Mouse (Mus musculus): Measurements from ENCODE around the gene Clasp2. TPM values are rescaled to one million over a fixed set of nuclear protein-coding genes. Genes with fewer than 3 reads are reported as not detected.
A peak's percentile ranks its signal among the peaks of the same experiment; 100 is the strongest.
"Not testable (repeated sequence)": the region's sequence is repeated elsewhere in the genome, so short reads cannot be mapped to it uniquely, and the experiment has no call there.

The Clasp2 gene
- polyA plus RNA-seq, 1 experiment from 2014 or later: 8.7 TPM

DNA sequence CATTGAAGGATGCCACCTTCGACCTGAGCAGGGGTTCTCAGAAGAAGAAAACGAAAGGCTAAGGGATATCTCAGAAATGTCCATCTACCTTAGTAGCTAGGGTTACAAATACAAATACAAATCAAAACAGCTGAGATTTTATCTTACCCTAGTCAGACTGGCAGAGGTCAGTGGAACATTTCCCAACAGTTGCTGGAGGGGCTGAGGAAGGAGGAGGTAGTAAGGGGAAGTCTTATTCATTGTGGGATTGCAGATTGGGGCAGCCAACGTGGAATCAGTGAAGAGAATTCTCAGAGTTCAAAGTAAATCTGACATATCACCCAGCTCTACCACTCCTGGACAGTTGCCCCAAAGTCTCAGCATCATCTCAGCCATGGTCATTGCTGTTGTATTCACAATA, 39.6 kb downstream of the Clasp2 start:
- Histone ChIP-seq H3K9me3 (replicated peaks; ENCODE audit: control insufficient read depth, low read length) (no peaks in the 10 kb centered on the region), H3K4me2 (ENCODE audit: low read depth, low read length) (no peak overlapping the region), H3K27me3 (ENCODE audit: control insufficient read depth, insufficient read depth, low read depth, low read length) (no peaks in the 10 kb centered on the region), H3K4me1 (ENCODE audit: control insufficient read depth, low read depth, low read length) (no peaks in the 10 kb centered on the region; the same call in 1 of the 2 replicates), H3K9ac (ENCODE audit: low read depth, low read length) (no peak overlapping the region), H3K4me3 (ENCODE audit: low read depth, low read length) (no peak overlapping the region), H3K36me3 (ENCODE audit: control insufficient read depth, insufficient read depth) (no peaks in the 10 kb centered on the region), H3K27ac (ENCODE audit: low read length) (no peak overlapping the region)
- WGBS (ENCODE audit: insufficient replicate concordance): 61% methylated on average over 3 of the region's 3 CpGs
- no peak for ATAC-seq (ENCODE audit: low read depth)

DNA sequence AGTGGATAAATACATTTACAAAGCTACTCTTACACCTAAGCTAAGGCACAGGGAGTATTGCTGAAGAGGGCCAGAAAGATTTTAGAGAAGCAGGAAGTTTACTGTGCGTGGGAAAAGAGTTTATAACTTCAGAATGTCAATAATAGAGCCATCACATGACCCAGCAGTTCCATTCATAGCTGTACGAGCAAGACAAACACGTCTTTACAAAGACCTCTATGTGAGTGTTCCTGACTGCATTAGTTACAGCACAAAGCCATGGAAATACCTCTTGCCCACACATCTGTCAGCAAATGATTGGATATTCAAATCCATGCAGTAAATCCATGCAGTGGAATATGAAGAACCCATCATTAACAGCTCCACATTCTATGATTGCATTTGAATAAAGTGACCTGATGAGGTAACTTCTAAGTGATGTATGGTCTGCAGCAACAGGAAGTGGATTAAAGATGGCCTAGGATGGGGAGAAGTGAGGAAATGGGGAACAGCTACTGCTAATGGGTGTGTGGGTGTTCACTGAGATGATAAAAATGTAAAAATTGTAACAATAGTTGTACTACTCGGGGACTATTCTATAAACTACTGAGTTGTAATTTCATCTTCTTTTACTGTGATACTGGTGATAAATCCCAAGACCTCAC, 41.2 kb downstream of the Clasp2 start:
- Histone ChIP-seq H3K27me3 (ENCODE audit: control insufficient read depth, insufficient read depth, low read depth, low read length) (no peaks in the 10 kb centered on the region), H3K27ac (ENCODE audit: low read length) (no peak overlapping the region)
- 58% methylated on average over 4 of the region's 4 CpGs for WGBS (ENCODE audit: insufficient replicate concordance)

DNA sequence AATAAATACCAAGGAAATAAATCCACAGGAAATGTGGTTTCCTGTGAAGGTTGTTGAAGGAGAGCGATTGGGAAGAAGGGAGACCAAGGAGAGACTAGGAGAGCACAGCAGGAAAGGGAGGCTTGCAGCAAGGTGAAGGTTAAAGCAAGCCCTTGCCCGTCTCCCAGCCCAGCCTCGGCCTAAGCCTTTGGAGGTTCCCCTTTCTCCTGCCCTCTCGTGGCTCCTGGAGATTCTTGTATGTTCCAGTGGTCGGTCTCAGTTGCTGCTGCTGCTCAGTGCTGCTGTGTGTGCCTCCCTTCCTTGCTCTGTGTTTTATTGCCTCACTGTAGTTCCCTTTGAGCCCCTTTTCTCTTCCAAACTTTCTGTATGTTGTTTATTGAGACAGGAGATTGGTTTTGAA, 42.4 kb downstream of the Clasp2 start:
- Histone ChIP-seq H3K27me3 (ENCODE audit: control insufficient read depth, insufficient read depth, low read depth, low read length) (no peaks in the 10 kb centered on the region), H3K36me3 (ENCODE audit: control insufficient read depth, insufficient read depth) (no peaks in the 10 kb centered on the region; the same call in 1 of the 2 replicates), H3K27ac (ENCODE audit: low read length) (no peak overlapping the region), H3K9me3 (replicated peaks; ENCODE audit: control insufficient read depth, low read length) (no peaks in the 10 kb centered on the region), H3K4me1 (ENCODE audit: control insufficient read depth, low read depth, low read length) (no peaks in the 10 kb centered on the region; the same call in 1 of the 2 replicates), H3K9ac (ENCODE audit: low read depth, low read length) (no peak overlapping the region), H3K4me3 (ENCODE audit: low read depth, low read length) (no peak overlapping the region), H3K4me2 (ENCODE audit: low read depth, low read length) (no peak overlapping the region)
- WGBS (ENCODE audit: insufficient replicate concordance): 41% methylated on average over 5 of the region's 5 CpGs
- no peak for ATAC-seq (ENCODE audit: low read depth)

More for the DNA sequence above, 41.2 kb downstream of the Clasp2 start:
- Histone ChIP-seq H3K4me2 (ENCODE audit: low read depth, low read length) (no peak overlapping the region), H3K9me3 (replicated peaks; ENCODE audit: control insufficient read depth, low read length) (no peaks in the 10 kb centered on the region), H3K9ac (ENCODE audit: low read depth, low read length) (no peak overlapping the region), H3K36me3 (ENCODE audit: control insufficient read depth, insufficient read depth) (no peaks in the 10 kb centered on the region; the same call in 1 of the 2 replicates), H3K4me3 (ENCODE audit: low read depth, low read length) (no peak overlapping the region), H3K4me1 (ENCODE audit: control insufficient read depth, low read depth, low read length) (no peaks in the 10 kb centered on the region; the same call in 1 of the 2 replicates)
- no peak for ATAC-seq (ENCODE audit: low read depth)

DNA sequence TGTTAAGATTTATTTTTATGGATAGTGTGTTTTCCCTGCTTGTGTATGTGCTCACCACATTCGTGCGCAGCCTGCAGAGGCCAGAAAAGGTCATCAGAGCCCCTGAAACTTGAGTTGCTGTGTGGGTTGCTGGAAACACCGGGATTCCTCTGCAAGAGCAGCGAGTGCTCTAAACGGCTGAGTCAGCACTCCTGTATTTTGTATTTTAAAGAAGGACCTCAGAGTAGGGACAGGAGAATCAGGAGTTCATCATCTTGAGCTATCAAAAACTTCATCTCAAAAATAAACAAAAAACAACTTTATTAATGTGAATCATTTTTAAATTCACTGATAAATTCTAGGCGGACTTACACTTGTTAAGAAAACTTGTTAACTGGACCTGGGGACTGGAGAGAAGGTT, 48.0 kb downstream of the Clasp2 start:
- H3K36me3 ChIP-seq (ENCODE audit: control insufficient read depth, insufficient read depth); H3K9ac ChIP-seq (ENCODE audit: low read depth, low read length); H3K27me3 ChIP-seq (ENCODE audit: control insufficient read depth, insufficient read depth, low read depth, low read length); ATAC-seq (ENCODE audit: low read depth); H3K9me3 ChIP-seq (replicated peaks; ENCODE audit: control insufficient read depth, low read length); H3K27ac ChIP-seq (ENCODE audit: low read length); H3K4me2 ChIP-seq (ENCODE audit: low read depth, low read length); H3K4me1 ChIP-seq (ENCODE audit: control insufficient read depth, low read depth, low read length); H3K4me3 ChIP-seq (ENCODE audit: low read depth, low read length): not testable (repeated sequence)
- WGBS (ENCODE audit: insufficient replicate concordance): 63% methylated on average over 4 of the region's 6 CpGs

DNA sequence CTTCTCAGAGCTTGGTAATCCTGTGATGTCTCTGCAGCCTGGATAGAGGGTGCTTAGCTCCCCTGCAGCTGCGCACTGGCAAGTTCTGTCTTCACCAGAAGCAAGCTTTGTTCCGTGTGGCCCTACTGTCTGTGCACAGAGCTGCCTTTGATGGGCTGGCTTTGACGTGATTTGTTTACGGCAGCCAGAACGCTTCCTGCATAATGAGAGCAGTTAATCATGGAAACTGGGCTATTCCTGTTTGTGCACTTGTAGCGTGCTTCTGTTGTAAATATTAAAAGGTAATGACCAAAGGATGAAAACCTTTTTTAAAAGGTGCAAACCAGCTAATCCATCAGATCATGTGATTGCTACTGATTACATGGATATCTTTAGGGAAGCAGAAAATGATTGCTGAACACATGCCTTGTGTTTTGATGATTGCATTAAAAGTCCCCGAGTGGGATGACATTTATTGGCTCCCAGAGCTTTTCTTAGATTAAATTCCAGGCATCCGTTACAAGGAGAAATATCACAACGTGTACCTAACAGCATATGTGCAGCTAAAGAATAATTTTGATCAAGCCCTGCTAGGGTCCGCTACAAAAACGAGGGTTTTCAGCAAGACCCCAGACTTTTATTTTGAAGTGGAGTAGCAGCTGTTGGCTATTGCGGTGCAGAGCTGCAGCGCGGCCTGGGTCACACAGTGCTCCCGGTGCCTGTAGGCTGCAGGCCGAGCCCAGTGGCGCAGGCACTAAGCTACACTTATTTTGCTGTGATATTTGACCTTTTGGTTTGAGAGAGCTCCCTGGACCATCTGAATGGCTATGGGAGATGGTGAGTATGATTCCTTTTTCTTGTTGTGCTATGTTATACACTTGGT, 51.6 kb downstream of the Clasp2 start:
- Histone ChIP-seq H3K4me1 (ENCODE audit: control insufficient read depth, low read depth, low read length) (peaks cover 10% of the 10 kb centered on the region), H3K27ac (ENCODE audit: low read length) (peak overlapping the region; percentile 12; the same call in 1 of the 2 replicates), H3K9me3 (replicated peaks; ENCODE audit: control insufficient read depth, low read length) (no peaks in the 10 kb centered on the region), H3K4me2 (ENCODE audit: low read depth, low read length) (peak overlapping the region; percentile 46), H3K36me3 (ENCODE audit: control insufficient read depth, insufficient read depth) (no peaks in the 10 kb centered on the region), H3K4me3 (ENCODE audit: low read depth, low read length) (peak overlapping the region; percentile 41), H3K9ac (ENCODE audit: low read depth, low read length) (peak overlapping the region; percentile 16; the same call in 1 of the 2 replicates), H3K27me3 (ENCODE audit: control insufficient read depth, insufficient read depth, low read depth, low read length) (no peaks in the 10 kb centered on the region)
- WGBS (ENCODE audit: insufficient replicate concordance): 4% methylated on average over 17 of the region's 17 CpGs
- ATAC-seq (ENCODE audit: low read depth): peak; percentile 87

DNA sequence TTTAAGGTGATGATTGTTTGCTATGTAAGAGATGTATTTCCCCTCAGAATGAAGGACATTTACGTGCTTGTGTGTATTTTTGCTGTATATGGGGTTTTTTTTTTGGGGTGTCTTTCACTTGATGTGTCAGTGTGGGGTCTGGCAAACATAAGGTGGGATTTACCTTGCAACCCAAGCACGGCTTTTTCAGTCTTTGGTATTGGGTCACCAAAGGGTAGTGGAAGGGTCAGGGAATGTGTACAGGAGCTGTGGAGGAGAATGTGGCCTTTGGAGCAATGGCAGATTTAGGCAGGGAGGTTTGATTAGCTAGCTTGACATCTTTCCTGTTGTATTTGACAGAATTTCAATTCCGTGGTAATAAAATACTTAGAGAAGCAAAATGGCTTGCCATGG, 52.2 kb downstream of the Clasp2 start:
- peak overlapping the region; percentile 16; the same call in 1 of the 2 replicates for H3K9ac ChIP-seq (ENCODE audit: low read depth, low read length)
- H3K27me3 ChIP-seq (ENCODE audit: control insufficient read depth, insufficient read depth, low read depth, low read length): no peaks in the 10 kb centered on the region
- ATAC-seq (ENCODE audit: low read depth): no peak
- H3K4me2 ChIP-seq (ENCODE audit: low read depth, low read length): peak overlapping the region; percentile 46
- peaks cover 10% of the 10 kb centered on the region for H3K4me1 ChIP-seq (ENCODE audit: control insufficient read depth, low read depth, low read length)
- 44% methylated on average over 3 of the region's 3 CpGs for WGBS (ENCODE audit: insufficient replicate concordance)
- no peaks in the 10 kb centered on the region for H3K36me3 ChIP-seq (ENCODE audit: control insufficient read depth, insufficient read depth)
- H3K4me3 ChIP-seq (ENCODE audit: low read depth, low read length): peak overlapping the region; percentile 41
- H3K9me3 ChIP-seq (replicated peaks; ENCODE audit: control insufficient read depth, low read length): no peaks in the 10 kb centered on the region
- H3K27ac ChIP-seq (ENCODE audit: low read length): 0 out of 2 replicates have a peak overlapping the region, but pooled peaks have one; percentile 12

DNA sequence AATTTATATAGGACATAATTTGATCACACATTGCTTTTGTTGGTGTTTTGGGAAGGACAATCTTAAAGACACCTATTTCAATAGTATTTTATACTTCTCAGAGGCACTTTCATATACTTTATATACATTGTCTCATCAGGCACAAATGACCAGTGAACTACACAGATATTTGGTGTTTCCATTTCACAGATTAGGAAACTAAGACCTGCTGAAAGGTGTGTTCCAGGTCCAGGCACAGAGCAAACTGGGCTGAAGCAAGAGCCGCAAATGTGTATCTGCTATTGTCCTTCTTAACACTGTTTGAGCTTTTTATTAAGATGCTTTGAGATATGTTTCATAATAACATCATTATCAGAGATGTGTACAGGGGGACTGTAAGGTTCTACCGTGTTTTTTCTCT, 52.7 kb downstream of the Clasp2 start:
- Histone ChIP-seq H3K36me3 (ENCODE audit: control insufficient read depth, insufficient read depth) (no peaks in the 10 kb centered on the region), H3K27ac (ENCODE audit: low read length) (no peak overlapping the region), H3K9me3 (replicated peaks; ENCODE audit: control insufficient read depth, low read length) (no peaks in the 10 kb centered on the region), H3K4me3 (ENCODE audit: low read depth, low read length) (no peak overlapping the region), H3K9ac (ENCODE audit: low read depth, low read length) (no peak overlapping the region), H3K4me1 (ENCODE audit: control insufficient read depth, low read depth, low read length) (peaks cover 10% of the 10 kb centered on the region), H3K27me3 (ENCODE audit: control insufficient read depth, insufficient read depth, low read depth, low read length) (no peaks in the 10 kb centered on the region), H3K4me2 (ENCODE audit: low read depth, low read length) (no peak overlapping the region; the same call in 1 of the 2 replicates)
- no peak for ATAC-seq (ENCODE audit: low read depth)
- WGBS (ENCODE audit: insufficient replicate concordance): 74% methylated on average over 2 of the region's 2 CpGs

DNA sequence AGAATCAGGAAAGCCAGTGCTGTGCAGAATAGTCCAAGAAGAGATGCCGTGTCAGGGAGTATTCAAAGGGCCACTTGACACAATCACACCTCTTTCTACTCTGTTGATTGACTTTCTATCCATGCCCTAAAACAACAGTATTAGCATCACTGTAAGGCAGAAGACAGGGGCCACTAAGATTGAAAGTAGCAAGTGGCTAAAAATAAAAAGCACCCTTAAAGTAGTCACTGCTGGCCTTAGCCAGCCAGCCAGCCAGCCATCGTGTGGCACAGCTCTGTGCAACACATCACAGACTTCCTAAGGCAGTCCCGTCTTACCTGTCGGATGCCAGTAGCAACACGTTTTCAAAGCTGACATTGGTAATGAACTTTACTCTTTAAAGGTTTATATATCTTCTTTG, 55.9 kb downstream of the Clasp2 start:
- Histone ChIP-seq H3K27ac (ENCODE audit: low read length) (no peak overlapping the region), H3K27me3 (ENCODE audit: control insufficient read depth, insufficient read depth, low read depth, low read length) (no peaks in the 10 kb centered on the region), H3K4me2 (ENCODE audit: low read depth, low read length) (no peak overlapping the region), H3K9ac (ENCODE audit: low read depth, low read length) (no peak overlapping the region), H3K4me3 (ENCODE audit: low read depth, low read length) (no peak overlapping the region), H3K4me1 (ENCODE audit: control insufficient read depth, low read depth, low read length) (peaks cover 8% of the 10 kb centered on the region), H3K9me3 (replicated peaks; ENCODE audit: control insufficient read depth, low read length) (no peaks in the 10 kb centered on the region), H3K36me3 (ENCODE audit: control insufficient read depth, insufficient read depth) (no peaks in the 10 kb centered on the region)
- ATAC-seq (ENCODE audit: low read depth): no peak
- WGBS (ENCODE audit: insufficient replicate concordance): 86% methylated on average over 5 of the region's 5 CpGs

DNA sequence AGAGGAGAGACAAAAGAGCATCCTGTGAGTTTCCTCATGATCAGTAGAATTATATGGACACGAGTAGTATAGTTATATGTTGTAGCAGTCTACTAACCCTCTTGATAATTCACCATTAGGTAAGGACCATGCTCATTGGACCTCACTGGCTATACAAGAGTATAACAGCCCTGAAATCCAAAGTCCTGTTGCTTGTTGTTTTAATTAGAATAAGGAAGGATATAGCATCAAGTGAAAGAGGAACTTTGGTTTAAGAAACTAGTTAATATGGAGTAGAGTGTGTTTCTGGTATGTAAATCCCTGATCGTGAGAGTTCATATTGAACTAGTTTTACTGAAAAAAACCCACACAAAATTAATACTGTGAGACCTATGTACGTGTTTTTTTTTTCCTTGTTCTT, 59.4 kb downstream of the Clasp2 start:
- Histone ChIP-seq H3K27me3 (ENCODE audit: control insufficient read depth, insufficient read depth, low read depth, low read length) (no peaks in the 10 kb centered on the region), H3K36me3 (ENCODE audit: control insufficient read depth, insufficient read depth) (no peaks in the 10 kb centered on the region), H3K4me3 (ENCODE audit: low read depth, low read length) (no peak overlapping the region), H3K9ac (ENCODE audit: low read depth, low read length) (no peak overlapping the region), H3K4me1 (ENCODE audit: control insufficient read depth, low read depth, low read length) (no peaks in the 10 kb centered on the region), H3K27ac (ENCODE audit: low read length) (no peak overlapping the region), H3K4me2 (ENCODE audit: low read depth, low read length) (no peak overlapping the region), H3K9me3 (replicated peaks; ENCODE audit: control insufficient read depth, low read length) (no peaks in the 10 kb centered on the region)
- no peak for ATAC-seq (ENCODE audit: low read depth)
- 72% methylated on average over 3 of the region's 3 CpGs for WGBS (ENCODE audit: insufficient replicate concordance)

Data from liver, embryonic 16.5 days (tissue).